Mouse (Mus musculus) kidney, embryonic 16.5 days (tissue): ENCODE data around the gene Mrtfa. TPM values are rescaled to one million over a fixed set of nuclear protein-coding genes. Genes with fewer than 3 reads are reported as not detected.

Experiments used
- ATAC-seq: fragments of 200-750 bp; cut with Nextera tagmentation; 2 replicates; pipeline ENCODE4 v1.8.0; 2017; ENCODE audit warnings: moderate TSS enrichment; ENCODE audit not compliant: low FRiP score, low TSS enrichment
- H3K27ac ChIP-seq: fragments of 300-500 bp; sonication (generic); 2 replicates; pipeline ENCODE4 v1.5.1; 2014; ENCODE audit warnings: low read length
- H3K27me3 ChIP-seq: fragments of 300-500 bp; sonication (generic); 2 replicates; pipeline ENCODE4 v1.6.1; 2014; ENCODE audit warnings: low read length, control low read depth, mixed read lengths; ENCODE audit not compliant: insufficient read depth
- H3K36me3 ChIP-seq: fragments of 300-500 bp; sonication (generic); 2 replicates; pipeline ENCODE4 v1.6.1; 2014; ENCODE audit warnings: low read length, control low read depth, mixed read lengths; ENCODE audit not compliant: insufficient read depth
- H3K4me1 ChIP-seq: fragments of 300-500 bp; sonication (generic); 2 replicates; pipeline ENCODE4 v1.6.1; 2014; ENCODE audit warnings: low read length, control low read depth, mixed read lengths; ENCODE audit not compliant: insufficient read depth
- H3K4me2 ChIP-seq: fragments of 300-500 bp; sonication (generic); replicated peaks from 2 replicates; pipeline ENCODE4 v1.6.1; 2014; ENCODE audit warnings: low read depth, low read length
- H3K4me3 ChIP-seq: fragments of 300-500 bp; sonication (generic); 2 replicates; pipeline ENCODE4 v1.5.1; 2014; ENCODE audit warnings: mild to moderate bottlenecking, low read length
- H3K9ac ChIP-seq: fragments of 300-500 bp; sonication (generic); replicated peaks from 2 replicates; pipeline ENCODE4 v1.6.1; 2014; ENCODE audit warnings: low read length
- H3K9me3 ChIP-seq: fragments of 300-500 bp; sonication (generic); 2 replicates; pipeline ENCODE4 v1.6.1; 2016; ENCODE audit warnings: low read length, control low read depth
- WGBS: fragments of 180-500 bp; shearing (Covaris S2); extraction: QIAGEN DNeasy Blood & Tissue Kit; methylation state at CpG from one replicate; pipeline ENCODE4 v1.1.7; 2014; 5-methylcytosine and 5-hydroxymethylcytosine counted together
- polyA plus RNA-seq: library from polyadenylated mRNA; unstranded; fragments of >200 nt; fragmentation: Nextera tagmentation; extraction: Ambion mirVana; gene quantifications from 2 replicates; pipeline ENCODE4 v1.2.1, GENCODE M21; 2015

Gene Mrtfa
- polyA plus RNA-seq, 1 experiment from 2014 or later, result 22.6 TPM

GRCm38 (mm10) chr15:81166291-81166690 lies 24.3 kb downstream of the Mrtfa start:
- WGBS, result 92% methylated on average over 5 of the region's 5 CpGs
- Histone ChIP-seq H3K27ac (no peak overlapping the region), H3K36me3 (no peaks in the 10 kb centered on the region), H3K9me3 (no peaks in the 10 kb centered on the region), H3K27me3 (no peaks in the 10 kb centered on the region), H3K4me3 (no peak overlapping the region), H3K9ac (no peak overlapping the region), H3K4me1 (peaks cover 20% of the 10 kb centered on the region; the same call in 1 of the 2 replicates), H3K4me2 (no peak overlapping the region)
- ATAC-seq, result no peak

GRCm38 (mm10) chr15:81164560-81165310 lies 25.8 kb downstream of the Mrtfa start:
- no peak overlapping the region for H3K9ac ChIP-seq
- no peaks in the 10 kb centered on the region for H3K36me3 ChIP-seq
- H3K27ac ChIP-seq, result peak overlapping the region; percentile 24; the same call in 1 of the 2 replicates
- H3K4me1 ChIP-seq, result peaks cover 20% of the 10 kb centered on the region; the same call in 1 of the 2 replicates
- no peak overlapping the region for H3K4me2 ChIP-seq
- ATAC-seq, result no peak
- H3K9me3 ChIP-seq, result no peaks in the 10 kb centered on the region
- no peak overlapping the region for H3K4me3 ChIP-seq
- 61% methylated on average over 9 of the region's 9 CpGs for whole genome bisulfite sequencing
- no peaks in the 10 kb centered on the region for H3K27me3 ChIP-seq

- Histone ChIP-seq H3K27me3 (no peaks in the 10 kb centered on the region), H3K9me3 (no peaks in the 10 kb centered on the region), H3K27ac (0 out of 2 replicates have a peak overlapping the region, but pooled peaks have one; percentile 58), H3K9ac (no peak overlapping the region), H3K4me2 (no peak overlapping the region), H3K4me3 (no peak overlapping the region), H3K4me1 (peaks cover 22% of the 10 kb centered on the region; the same call in 1 of the 2 replicates), H3K36me3 (no peaks in the 10 kb centered on the region)
- WGBS, result 28% methylated on average over 2 of the region's 3 CpGs
- ATAC-seq, result 0 out of 2 replicates have a peak, but pooled peaks have one; percentile 59
Measured at GRCm38 (mm10) chr15:81161571-81161970, 29.0 kb downstream of the Mrtfa start.

DNA sequence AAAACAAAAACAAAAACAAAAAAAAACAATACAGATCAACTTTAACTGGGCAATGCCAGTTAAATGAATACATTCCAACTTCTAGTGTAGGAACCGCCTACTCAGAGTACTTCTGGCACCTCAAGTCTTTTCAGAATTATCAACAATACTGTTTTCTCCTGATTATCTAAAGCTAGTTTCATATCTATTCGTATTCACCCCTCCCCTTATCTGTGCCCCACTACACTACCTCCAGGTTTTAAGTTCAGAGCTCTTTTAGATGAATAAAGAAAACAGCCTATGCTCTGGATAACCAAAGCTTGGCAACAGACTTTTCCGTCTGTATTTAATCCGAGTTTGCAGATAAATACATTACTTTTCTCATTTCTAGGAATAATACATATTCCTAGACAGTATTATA lies 29.9 kb downstream of the Mrtfa start:
- ATAC-seq, result no peak
- Histone ChIP-seq H3K27ac (no peak overlapping the region), H3K4me3 (no peak overlapping the region), H3K4me1 (peaks cover 22% of the 10 kb centered on the region; the same call in 1 of the 2 replicates), H3K9ac (no peak overlapping the region), H3K9me3 (no peaks in the 10 kb centered on the region), H3K4me2 (no peak overlapping the region), H3K27me3 (no peaks in the 10 kb centered on the region), H3K36me3 (no peaks in the 10 kb centered on the region)
- WGBS, result 91% methylated on average over 4 of the region's 4 CpGs

- Histone ChIP-seq H3K27me3 (no peaks in the 10 kb centered on the region), H3K4me1 (peaks cover 32% of the 10 kb centered on the region; the same call in 1 of the 2 replicates), H3K36me3 (no peaks in the 10 kb centered on the region), H3K4me3 (no peak overlapping the region), H3K9ac (no peak overlapping the region), H3K9me3 (no peaks in the 10 kb centered on the region), H3K27ac (peak overlapping the region; percentile 36; the same call in 1 of the 2 replicates), H3K4me2 (no peak overlapping the region)
- ATAC-seq, result no peak
- 69% methylated on average over 7 of the region's 7 CpGs for WGBS
Measured at GRCm38 (mm10) chr15:81159212-81159611, 31.3 kb downstream of the Mrtfa start.

GRCm38 (mm10) chr15:81158517-81159120 lies 31.9 kb downstream of the Mrtfa start:
- Histone ChIP-seq H3K27me3 (no peaks in the 10 kb centered on the region), H3K27ac (peak overlapping the region; percentile 36), H3K9me3 (no peaks in the 10 kb centered on the region), H3K36me3 (no peaks in the 10 kb centered on the region), H3K4me2 (no peak overlapping the region), H3K4me1 (peaks cover 31% of the 10 kb centered on the region; the same call in 1 of the 2 replicates), H3K4me3 (no peak overlapping the region), H3K9ac (no peak overlapping the region)
- ATAC-seq, result no peak
- WGBS, result 76% methylated on average over 7 of the region's 7 CpGs

GRCm38 (mm10) chr15:81156453-81156852 lies 34.1 kb downstream of the Mrtfa start:
- 80% methylated on average over 2 of the region's 2 CpGs for WGBS

GRCm38 (mm10) chr15:81155845-81156244 lies 34.7 kb downstream of the Mrtfa start:
- Histone ChIP-seq H3K9me3 (no peaks in the 10 kb centered on the region), H3K27me3 (no peaks in the 10 kb centered on the region), H3K9ac (no peak overlapping the region), H3K4me3 (no peak overlapping the region), H3K4me1 (peaks cover 25% of the 10 kb centered on the region; the same call in 1 of the 2 replicates), H3K27ac (no peak overlapping the region), H3K36me3 (no peaks in the 10 kb centered on the region), H3K4me2 (no peak overlapping the region)
- 91% methylated on average over 3 of the region's 3 CpGs for WGBS
- ATAC-seq, result no peak

More at GRCm38 (mm10) chr15:81156453-81156852, 34.1 kb downstream of the Mrtfa start:
- no peak overlapping the region for H3K9ac ChIP-seq
- H3K9me3 ChIP-seq, result no peaks in the 10 kb centered on the region
- no peak overlapping the region for H3K4me2 ChIP-seq
- no peak overlapping the region for H3K4me3 ChIP-seq
- peaks cover 27% of the 10 kb centered on the region; the same call in 1 of the 2 replicates for H3K4me1 ChIP-seq
- H3K27me3 ChIP-seq, result no peaks in the 10 kb centered on the region
- no peaks in the 10 kb centered on the region for H3K36me3 ChIP-seq
- H3K27ac ChIP-seq, result no peak overlapping the region
- no peak for ATAC-seq

DNA sequence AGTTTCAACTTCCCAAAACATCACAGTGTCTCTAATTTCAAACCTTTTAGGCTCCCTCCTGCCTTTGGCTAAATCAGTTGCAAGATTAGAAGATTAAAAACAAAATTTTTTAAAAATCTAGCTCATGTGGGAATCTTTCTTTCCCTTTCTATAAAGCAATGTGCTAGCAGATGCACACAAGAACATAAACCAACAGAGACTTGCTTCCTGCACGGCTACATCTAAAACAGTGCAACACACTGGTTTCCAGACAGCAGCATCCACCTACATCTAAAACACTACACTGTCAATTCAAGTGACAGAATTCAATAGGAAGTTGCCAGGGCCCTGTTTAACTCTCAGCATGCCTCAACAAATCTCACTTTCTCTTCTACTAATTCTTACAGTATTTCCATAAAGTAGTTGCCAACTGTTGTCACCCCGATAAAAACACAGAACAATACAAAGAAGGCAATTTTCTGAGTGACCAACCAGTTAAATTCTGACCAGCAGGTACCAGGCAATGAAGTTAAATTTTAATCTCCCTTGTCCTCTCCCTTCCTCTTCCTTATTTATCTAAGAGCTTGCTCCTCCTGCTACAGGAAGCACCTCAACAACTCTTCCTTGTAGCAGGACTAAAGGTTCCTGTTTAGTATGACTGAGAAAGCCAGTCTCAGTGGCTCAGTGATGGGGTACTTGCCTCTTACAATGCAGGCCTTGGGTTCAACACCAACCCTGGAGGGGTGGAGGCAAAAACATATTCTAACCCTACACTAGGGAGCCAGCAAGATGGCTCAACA lies 35.5 kb downstream of the Mrtfa start:
- WGBS, result 46% methylated on average over 2 of the region's 2 CpGs
- Histone ChIP-seq H3K4me3 (no peak overlapping the region), H3K4me2 (no peak overlapping the region), H3K27ac (peak overlapping the region; percentile 46), H3K4me1 (peaks cover 25% of the 10 kb centered on the region; the same call in 1 of the 2 replicates), H3K9me3 (no peaks in the 10 kb centered on the region), H3K36me3 (no peaks in the 10 kb centered on the region), H3K9ac (no peak overlapping the region), H3K27me3 (no peaks in the 10 kb centered on the region)
- ATAC-seq, result no peak
